Mouse (Mus musculus) embryonic facial prominence, embryonic 11.5 days (tissue): ENCODE measurements around the gene Vip. TPM values are rescaled to one million over a fixed set of nuclear protein-coding genes. Genes with fewer than 3 reads are reported as not detected.
A peak's percentile ranks its signal among the peaks of the same experiment; 100 is the strongest.

Experiments used
- ATAC-seq: fragments of 200-750 bp; cut with Nextera tagmentation; replicated peaks from 2 replicates; pipeline ENCODE4 v1.8.0; 2017; ENCODE audit warnings: low read depth; ENCODE audit not compliant: insufficient number of reproducible peaks, low FRiP score, low TSS enrichment
- DNase-seq: peaks from one replicate; pipeline ENCODE4 v3.0.0-alpha.2; 2015; ENCODE audit warnings: low spot score
- H3K27ac ChIP-seq: fragments of 300-500 bp; sonication (generic); replicated peaks from 2 replicates; pipeline ENCODE4 v1.5.1; 2014; ENCODE audit warnings: mild to moderate bottlenecking, low read depth, low read length, control low read depth
- H3K27me3 ChIP-seq: fragments of 300-500 bp; sonication (generic); 2 replicates; pipeline ENCODE4 v1.6.1; 2014; ENCODE audit warnings: mild to moderate bottlenecking, low read length, moderate library complexity, mixed read lengths; ENCODE audit not compliant: control insufficient read depth, insufficient read depth
- H3K36me3 ChIP-seq: fragments of 300-500 bp; sonication (generic); replicated peaks from 2 replicates; pipeline ENCODE4 v1.6.1; 2014; ENCODE audit warnings: low read depth, mild to moderate bottlenecking, low read length, moderate library complexity, mixed read lengths; ENCODE audit not compliant: control insufficient read depth, insufficient read depth
- H3K4me1 ChIP-seq: fragments of 300-500 bp; sonication (generic); 2 replicates; pipeline ENCODE4 v1.6.1; 2014; ENCODE audit warnings: low read length, mixed read lengths; ENCODE audit not compliant: control insufficient read depth, insufficient read depth
- H3K4me2 ChIP-seq: fragments of 300-500 bp; sonication (generic); 2 replicates; pipeline ENCODE4 v1.6.1; 2014; ENCODE audit warnings: low read depth, mild to moderate bottlenecking, control low read depth, low read length, moderate library complexity
- H3K4me3 ChIP-seq: fragments of 300-500 bp; sonication (generic); 2 replicates; pipeline ENCODE4 v1.5.1; 2014; ENCODE audit warnings: low read depth, low read length, control low read depth
- H3K9ac ChIP-seq: fragments of 300-500 bp; sonication (generic); replicated peaks from 2 replicates; pipeline ENCODE4 v1.6.1; 2014; ENCODE audit warnings: mild to moderate bottlenecking, control low read depth, low read length
- H3K9me3 ChIP-seq: fragments of 300-500 bp; sonication (generic); replicated peaks from 2 replicates; pipeline ENCODE4 v1.6.1; 2016; ENCODE audit warnings: mild to moderate bottlenecking, low read length, inconsistent platforms, mixed read lengths; ENCODE audit not compliant: control insufficient read depth
- WGBS: fragments of 180-500 bp; shearing (Covaris S2); extraction: QIAGEN DNeasy Blood & Tissue Kit; methylation state at CpG from one replicate; pipeline ENCODE4 v1.1.7; 2014; 5-methylcytosine and 5-hydroxymethylcytosine counted together
- polyA plus RNA-seq: library from polyadenylated mRNA; unstranded; fragments of >200 nt; fragmentation: Nextera tagmentation; extraction: Ambion mirVana; gene quantifications from 2 replicates; pipeline ENCODE4 v1.2.1, GENCODE M21; 2014

Vip gene
- polyA plus RNA-seq, 1 experiment from 2014 or later: not detected

GRCm38 (mm10) chr10:5604371-5604770 is 34.6 kb upstream of the Vip start:
- no peaks in the 10 kb centered on the region for H3K9me3 ChIP-seq
- no peak for DNase-seq
- no peaks in the 10 kb centered on the region for H3K4me1 ChIP-seq
- no peaks in the 10 kb centered on the region for H3K27me3 ChIP-seq
- WGBS: 91% methylated on average over 13 of the region's 13 CpGs
- H3K4me3 ChIP-seq: no peak overlapping the region
- H3K27ac ChIP-seq: no peak overlapping the region
- H3K9ac ChIP-seq: no peak overlapping the region
- H3K4me2 ChIP-seq: no peak overlapping the region
- H3K36me3 ChIP-seq: no peaks in the 10 kb centered on the region
- ATAC-seq: no peak

GRCm38 (mm10) chr10:5608874-5609273 is 30.1 kb upstream of the Vip start:
- Histone ChIP-seq H3K9ac (no peak overlapping the region), H3K36me3 (no peaks in the 10 kb centered on the region), H3K27me3 (no peaks in the 10 kb centered on the region), H3K4me3 (no peak overlapping the region), H3K9me3 (no peaks in the 10 kb centered on the region), H3K27ac (no peak overlapping the region), H3K4me2 (no peak overlapping the region), H3K4me1 (no peaks in the 10 kb centered on the region)
- DNase-seq (no peak), ATAC-seq (no peak)
- 86% methylated on average over 3 of the region's 3 CpGs for WGBS

GRCm38 (mm10) chr10:5615186-5616040 is 23.6 kb upstream of the Vip start:
- H3K4me1 ChIP-seq: no peaks in the 10 kb centered on the region
- WGBS: 83% methylated on average over 13 of the region's 13 CpGs
- H3K4me2 ChIP-seq: no peak overlapping the region
- H3K4me3 ChIP-seq: no peak overlapping the region
- H3K9ac ChIP-seq: no peak overlapping the region
- no peak overlapping the region for H3K27ac ChIP-seq
- ATAC-seq (no peak), DNase-seq (no peak)
- no peaks in the 10 kb centered on the region for H3K9me3 ChIP-seq
- no peaks in the 10 kb centered on the region for H3K27me3 ChIP-seq
- H3K36me3 ChIP-seq: no peaks in the 10 kb centered on the region

- WGBS: 74% methylated on average over 5 of the region's 5 CpGs
- no peaks in the 10 kb centered on the region for H3K27me3 ChIP-seq
- H3K4me2 ChIP-seq: no peak overlapping the region
- no peak for DNase-seq
- no peak overlapping the region for H3K27ac ChIP-seq
- H3K4me3 ChIP-seq: no peak overlapping the region
- no peaks in the 10 kb centered on the region for H3K4me1 ChIP-seq
- no peaks in the 10 kb centered on the region for H3K36me3 ChIP-seq
- no peak overlapping the region for H3K9ac ChIP-seq
- H3K9me3 ChIP-seq: no peaks in the 10 kb centered on the region
- ATAC-seq: no peak
Measured at GRCm38 (mm10) chr10:5626268-5626667, 12.8 kb upstream of the Vip start.

- WGBS: 86% methylated on average over 4 of the region's 4 CpGs
- H3K4me3 ChIP-seq: no peak overlapping the region
- no peak overlapping the region for H3K9ac ChIP-seq
- no peaks in the 10 kb centered on the region for H3K36me3 ChIP-seq
- no peak overlapping the region for H3K4me2 ChIP-seq
- ATAC-seq (no peak), DNase-seq (no peak)
- no peaks in the 10 kb centered on the region for H3K27me3 ChIP-seq
- no peaks in the 10 kb centered on the region for H3K4me1 ChIP-seq
- H3K27ac ChIP-seq: no peak overlapping the region
- no peaks in the 10 kb centered on the region for H3K9me3 ChIP-seq
Measured at GRCm38 (mm10) chr10:5633672-5634200, 5.3 kb upstream of the Vip start.

GRCm38 (mm10) chr10:5634336-5634735 is 4.7 kb upstream of the Vip start:
- DNase-seq: peak; percentile 10
- no peak overlapping the region for H3K27ac ChIP-seq
- no peak overlapping the region for H3K9ac ChIP-seq
- H3K4me1 ChIP-seq: no peaks in the 10 kb centered on the region
- no peak for ATAC-seq
- 40% methylated on average over 1 of the region's 1 CpGs for WGBS
- no peak overlapping the region for H3K4me3 ChIP-seq
- no peaks in the 10 kb centered on the region for H3K27me3 ChIP-seq
- no peaks in the 10 kb centered on the region for H3K36me3 ChIP-seq
- no peak overlapping the region for H3K4me2 ChIP-seq
- H3K9me3 ChIP-seq: no peaks in the 10 kb centered on the region

GRCm38 (mm10) chr10:5637322-5637721 is 1.7 kb upstream of the Vip start:
- H3K36me3 ChIP-seq: no peaks in the 10 kb centered on the region
- H3K9me3 ChIP-seq: no peaks in the 10 kb centered on the region
- no peak overlapping the region for H3K27ac ChIP-seq
- H3K27me3 ChIP-seq: no peaks in the 10 kb centered on the region
- H3K4me1 ChIP-seq: no peaks in the 10 kb centered on the region
- H3K4me3 ChIP-seq: no peak overlapping the region
- ATAC-seq (no peak), DNase-seq (no peak)
- 83% methylated on average over 4 of the region's 4 CpGs for WGBS
- no peak overlapping the region for H3K4me2 ChIP-seq
- H3K9ac ChIP-seq: no peak overlapping the region

GRCm38 (mm10) chr10:5681275-5681674 is 42.3 kb downstream of the Vip start:
- H3K9ac ChIP-seq: no peak overlapping the region
- no peak for ATAC-seq
- H3K27me3 ChIP-seq: no peaks in the 10 kb centered on the region
- no peaks in the 10 kb centered on the region for H3K9me3 ChIP-seq
- H3K36me3 ChIP-seq: no peaks in the 10 kb centered on the region
- H3K4me2 ChIP-seq: no peak overlapping the region
- H3K27ac ChIP-seq: no peak overlapping the region
- H3K4me1 ChIP-seq: no peaks in the 10 kb centered on the region
- WGBS: 77% methylated on average over 2 of the region's 2 CpGs
- DNase-seq: no peak
- H3K4me3 ChIP-seq: no peak overlapping the region
